Mouse (Mus musculus): ENCODE measurements around the gene Zfp52. TPM values are rescaled to one million over a fixed set of nuclear protein-coding genes. Genes with fewer than 3 reads are reported as not detected.

Zfp52 gene
- total and polyA plus RNA-seq, 3 experiments, result 2.8 to 3.5 TPM; not detected in 1

DNA sequence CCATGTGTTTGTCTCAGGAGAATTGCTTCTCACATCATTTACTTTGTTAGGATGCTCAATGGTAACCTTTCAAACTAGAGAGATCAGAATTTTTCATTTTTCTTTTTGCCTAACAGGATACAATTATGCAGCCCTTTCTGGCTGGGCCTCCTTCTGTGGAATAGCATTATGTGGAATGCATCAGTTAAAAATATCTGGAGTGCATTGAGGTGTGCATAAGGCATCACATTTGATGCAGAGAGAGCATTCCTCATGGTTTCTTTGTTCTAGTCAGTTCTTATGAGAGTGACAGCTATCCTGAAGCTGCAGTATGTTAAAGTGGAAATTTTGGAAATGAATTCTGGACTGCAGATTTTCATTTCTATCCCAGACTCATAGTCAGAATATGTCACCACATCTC lies 9.1 kb upstream of the Zfp52 start:
- TF ChIP-seq JUND (IDR thresholded peaks at IDR 0.05; ENCODE audit: low read depth, low read length), result no peak
- TF ChIP-seq GABPA (IDR thresholded peaks at IDR 0.05; ENCODE audit: low read depth, low read length), result no peak
- no peak for TF ChIP-seq USF1 (IDR thresholded peaks at IDR 0.05; ENCODE audit: low read depth, low read length)
- TF ChIP-seq ZC3H11A (IDR thresholded peaks at IDR 0.05; ENCODE audit: low read depth, low read length), result no peak
- Histone ChIP-seq H3K27ac (ENCODE audit: control insufficient read depth, low read depth, low read length) (no peak overlapping the region), H3K9me3 (replicated peaks; ENCODE audit: insufficient read depth, low read length) (no peaks in the 10 kb centered on the region), H3K4me1 (ENCODE audit: control insufficient read depth in 1 of 2, insufficient read depth in 2 of 2, low read length in 2 of 2) (no peaks in the 10 kb centered on the region), H3K79me2 (ENCODE audit: control insufficient read depth, insufficient read depth, low read length, poor library complexity) (no peaks in the 10 kb centered on the region), H3K36me3 (ENCODE audit: control insufficient read depth in 1 of 2, insufficient read depth in 2 of 2, low read length in 2 of 2) (no peaks in the 10 kb centered on the region), H3K27me3 (ENCODE audit: control insufficient read depth in 1 of 2, insufficient read depth in 2 of 2, low read length in 2 of 2) (no peaks in the 10 kb centered on the region), H3K4me3 (ENCODE audit: control insufficient read depth in 1 of 2, insufficient read depth in 1 of 2, low read depth in 2 of 2, low read length in 2 of 2) (no peak overlapping the region), H3K9ac (ENCODE audit: control insufficient read depth, low read depth, low read length, poor library complexity, severe bottlenecking) (no peak overlapping the region)
- no peak for DNase-seq (ENCODE audit: low read depth, low spot score)

- H3K27ac ChIP-seq (ENCODE audit: control insufficient read depth, low read depth, low read length), result no peak overlapping the region
- H3K9ac ChIP-seq (ENCODE audit: control insufficient read depth, low read depth, low read length, poor library complexity, severe bottlenecking), result no peak overlapping the region
- peaks cover 5% of the 10 kb centered on the region; the same call in 1 of the 2 replicates for H3K79me2 ChIP-seq (ENCODE audit: control insufficient read depth, insufficient read depth, low read length, poor library complexity)
- DNase-seq (ENCODE audit: low read depth, low spot score), result peak; percentile 20
- no peak for TF ChIP-seq KAT2A (conservative IDR thresholded peaks at IDR 0.05; ENCODE audit: low read depth, low read length)
- no peak for TF ChIP-seq MAZ (IDR thresholded peaks at IDR 0.05; ENCODE audit: low read depth, low read length)
- TF ChIP-seq NRF1 (IDR thresholded peaks at IDR 0.05; ENCODE audit: insufficient read depth, low read depth, low read length, poor library complexity, severe bottlenecking), result no peak
- TF ChIP-seq BHLHE40 (IDR thresholded peaks at IDR 0.05; ENCODE audit: borderline replicate concordance, low read depth, low read length), result no peak
- peaks cover 4 to 7% of the 10 kb centered on the region in 2 experiments; a peak in 3 of 4 replicates for H3K4me1 ChIP-seq (ENCODE audit: control insufficient read depth in 1 of 2, insufficient read depth in 2 of 2, low read length in 2 of 2)
- peaks cover 0 to 2% of the 10 kb centered on the region in 2 experiments; a peak in 2 of 4 replicates for H3K36me3 ChIP-seq (ENCODE audit: control insufficient read depth in 1 of 2, insufficient read depth in 2 of 2, low read length in 2 of 2)
- H3K27me3 ChIP-seq (ENCODE audit: control insufficient read depth in 1 of 2, insufficient read depth in 2 of 2, low read length in 2 of 2), result no peaks in the 10 kb centered on the region
- no peaks in the 10 kb centered on the region for H3K9me3 ChIP-seq (replicated peaks; ENCODE audit: insufficient read depth, low read length)
- H3K4me3 ChIP-seq (ENCODE audit: control insufficient read depth in 1 of 2, insufficient read depth in 1 of 2, low read depth in 2 of 2, low read length in 2 of 2), result no peak overlapping the region
These were observed 4.6 kb upstream of the Zfp52 start for GRCm38 (mm10) chr17:21530645-21531330.

- Histone ChIP-seq H3K9ac (ENCODE audit: control insufficient read depth, low read depth, low read length, poor library complexity, severe bottlenecking) (peak overlapping the region; percentile 97), H3K4me1 (ENCODE audit: control insufficient read depth in 1 of 2, insufficient read depth in 2 of 2, low read length in 2 of 2) (peaks cover 4 to 7% of the 10 kb centered on the region in 2 experiments; a peak in 3 of 4 replicates), H3K79me2 (ENCODE audit: control insufficient read depth, insufficient read depth, low read length, poor library complexity) (peaks cover 5% of the 10 kb centered on the region; the same call in 1 of the 2 replicates), H3K36me3 (ENCODE audit: control insufficient read depth in 1 of 2, insufficient read depth in 2 of 2, low read length in 2 of 2) (peaks cover 0 to 2% of the 10 kb centered on the region in 2 experiments; a peak in 2 of 4 replicates), H3K9me3 (replicated peaks; ENCODE audit: insufficient read depth, low read length) (no peaks in the 10 kb centered on the region), H3K27ac (ENCODE audit: control insufficient read depth, low read depth, low read length) (no peak overlapping the region; the same call in 1 of the 2 replicates), H3K4me3 (ENCODE audit: control insufficient read depth in 1 of 2, insufficient read depth in 1 of 2, low read depth in 2 of 2, low read length in 2 of 2) (peak overlapping the region; percentile 85 to 92), H3K27me3 (ENCODE audit: control insufficient read depth in 1 of 2, insufficient read depth in 2 of 2, low read length in 2 of 2) (no peaks in the 10 kb centered on the region)
- TF ChIP-seq CHD2 (IDR thresholded peaks at IDR 0.05; ENCODE audit: low read length), result no peak
- TF ChIP-seq ZC3H11A (IDR thresholded peaks at IDR 0.05; ENCODE audit: low read depth, low read length), result no peak
- no peak for TF ChIP-seq SIN3A (IDR thresholded peaks at IDR 0.05; ENCODE audit: low read length)
- no peak for TF ChIP-seq ZKSCAN1 (IDR thresholded peaks at IDR 0.05; ENCODE audit: low read depth, low read length)
- TF ChIP-seq BHLHE40 (IDR thresholded peaks at IDR 0.05; ENCODE audit: borderline replicate concordance, low read depth, low read length), result no peak
- no peak for TF ChIP-seq TAL1 (IDR thresholded peaks at IDR 0.05; ENCODE audit: low read length)
- TF ChIP-seq ETS1 (IDR thresholded peaks at IDR 0.05; ENCODE audit: low read depth, low read length), result no peak
- no peak for DNase-seq (ENCODE audit: low read depth, low spot score)
These were observed 3.7 kb upstream of the Zfp52 start for GRCm38 (mm10) chr17:21531621-21532020.

Data from MEL (cell line).